Mouse (Mus musculus) G1E (cell line): ENCODE results near the gene OR5BS1P. TPM values are rescaled to one million over a fixed set of nuclear protein-coding genes. Genes with fewer than 3 reads are reported as not detected.

Experiments used
- ATAC-seq: 2 replicates; pipeline ENCODE4 v1.8.0; 2016; ENCODE audit warnings: mild to moderate bottlenecking; ENCODE audit not compliant: insufficient number of reproducible peaks, poor library complexity, low FRiP score, severe bottlenecking; ENCODE audit errors: extremely low read depth
- DNase-seq: peaks from one replicate; pipeline ENCODE4 v3.0.0; 2012; ENCODE audit warnings: low spot score
- H3K27me3 ChIP-seq: 2 replicates; pipeline ENCODE4 v1.6.1; 2012; ENCODE audit warnings: mild to moderate bottlenecking, low read length, inconsistent platforms; ENCODE audit not compliant: insufficient read depth
- H3K36me3 ChIP-seq: replicated peaks from 2 replicates; pipeline ENCODE3; 2012; ENCODE audit warnings: mild to moderate bottlenecking, inconsistent platforms
- H3K4me1 ChIP-seq: 2 replicates; pipeline ENCODE4 v1.6.1; 2012; ENCODE audit warnings: low read depth, low read length, inconsistent platforms, mixed read lengths; ENCODE audit not compliant: insufficient read depth
- H3K4me3 ChIP-seq: 2 replicates; pipeline ENCODE4 v1.5.1; 2012; ENCODE audit warnings: low read depth, mild to moderate bottlenecking, inconsistent platforms, low read length, moderate library complexity, mixed read lengths
- H3K9me3 ChIP-seq: replicated peaks from 2 replicates; pipeline ENCODE4 v1.6.1; 2012; ENCODE audit warnings: inconsistent platforms
- CTCF ChIP-seq: IDR thresholded peaks from 2 replicates; pipeline ENCODE4 v1.5.1; 2012; ENCODE audit warnings: low read depth, low read length, inconsistent platforms, mixed read lengths
- GATA1 ChIP-seq: IDR thresholded peaks from 2 replicates; pipeline ENCODE4 v1.6.1; 2012; ENCODE audit warnings: borderline replicate concordance, low read length, inconsistent platforms, mixed read lengths
- GATA2 ChIP-seq: IDR thresholded peaks from 2 replicates; pipeline ENCODE4 v1.6.1; 2012; ENCODE audit warnings: low read depth, low read length, inconsistent platforms, borderline replicate concordance
- POLR2AphosphoS5 ChIP-seq: IDR thresholded peaks from 2 replicates; pipeline ENCODE4 v1.6.1; 2012; ENCODE audit warnings: low read depth, low read length, inconsistent platforms; ENCODE audit not compliant: insufficient replicate concordance
- TAL1 ChIP-seq: conservative IDR thresholded peaks from 2 replicates; pipeline ENCODE4 v1.6.1; 2012; ENCODE audit warnings: low read depth, low read length, inconsistent platforms, mixed read lengths
- polyA plus RNA-seq: library from polyadenylated mRNA; stranded (reverse); fragments of >175 nt; gene quantifications from 2 replicates; pipeline ENCODE4 v1.2.3, GENCODE M21; 2012
- total RNA-seq, 2 experiments: library from RNA; stranded (forward) in 1 of 2; stranded (reverse) in 1 of 2; fragments of 200-1000 nt in 1 of 2; fragments of >200 nt in 1 of 2; fragmentation: Nextera tagmentation in 1 of 2; gene quantifications; 2 replicates each; pipeline ENCODE4 v1.2.3; 2014 to 2017

The OR5BS1P gene
- total and polyA plus RNA-seq, 3 experiments, result 0.11 TPM; not detected in 2

DNA sequence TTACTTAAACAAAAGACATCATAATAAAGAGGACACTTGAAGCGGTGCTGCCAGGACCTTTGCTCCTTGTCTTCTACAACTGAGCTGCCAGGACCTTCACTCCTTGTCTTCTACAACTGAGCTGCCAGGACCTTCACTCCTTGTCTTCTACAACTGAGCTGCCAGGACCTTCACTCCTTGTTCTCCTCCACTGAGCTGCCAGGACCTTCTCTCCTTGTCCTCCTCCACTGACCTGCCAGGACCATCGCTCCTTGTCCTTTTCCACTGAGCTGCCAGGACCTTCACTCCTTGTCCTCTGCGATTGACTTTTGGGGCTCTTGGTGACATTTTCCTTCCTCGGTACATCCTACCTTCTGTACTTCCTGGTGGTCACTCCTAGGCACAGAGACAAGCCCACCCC, 21.2 kb upstream of the OR5BS1P start:
- H3K4me1 ChIP-seq, result no peaks in the 10 kb centered on the region
- no peaks in the 10 kb centered on the region for H3K36me3 ChIP-seq
- no peak for ATAC-seq
- no peaks in the 10 kb centered on the region for H3K27me3 ChIP-seq
- TF ChIP-seq GATA1, result no peak
- TF ChIP-seq CTCF, result no peak
- no peak for TF ChIP-seq POLR2AphosphoS5
- no peak for TF ChIP-seq GATA2
- TF ChIP-seq TAL1, result no peak
- H3K4me3 ChIP-seq, result no peak overlapping the region
- H3K9me3 ChIP-seq, result no peaks in the 10 kb centered on the region
- no peak for DNase-seq

- TF ChIP-seq POLR2AphosphoS5, result no peak
- TF ChIP-seq TAL1, result no peak
- TF ChIP-seq GATA2, result no peak
- no peak for TF ChIP-seq GATA1
- TF ChIP-seq CTCF, result no peak
- no peak for ATAC-seq
- H3K27me3 ChIP-seq, result peaks cover 9% of the 10 kb centered on the region; the same call in 1 of the 2 replicates
Observed at GRCm38 (mm10) chr15:98452288-98452687, 17.4 kb upstream of the OR5BS1P start, which contains the start of gene Olfr281. Olfr281 (plus strand) TSS chr15:98452588.

GRCm38 (mm10) chr15:98471539-98471938, 1.8 kb downstream of the OR5BS1P start:
- ATAC-seq (no peak), DNase-seq (no peak)
- peaks cover 10% of the 10 kb centered on the region for H3K27me3 ChIP-seq
- H3K9me3 ChIP-seq, result no peaks in the 10 kb centered on the region
- no peak overlapping the region for H3K4me3 ChIP-seq
- H3K36me3 ChIP-seq, result no peaks in the 10 kb centered on the region
- TF ChIP-seq CTCF (no peak), POLR2AphosphoS5 (no peak), TAL1 (no peak), GATA2 (no peak), GATA1 (no peak)
- no peaks in the 10 kb centered on the region for H3K4me1 ChIP-seq

More at GRCm38 (mm10) chr15:98452288-98452687, 17.4 kb upstream of the OR5BS1P start, which contains the start of gene Olfr281:
- no peak for DNase-seq
- H3K36me3 ChIP-seq, result no peaks in the 10 kb centered on the region
- no peak within 1 kb of the TSS for H3K4me3 ChIP-seq
- H3K9me3 ChIP-seq, result no peaks in the 10 kb centered on the region
- no peaks in the 10 kb centered on the region for H3K4me1 ChIP-seq

- Histone ChIP-seq H3K4me3 (no peak overlapping the region), H3K9me3 (no peaks in the 10 kb centered on the region), H3K4me1 (no peaks in the 10 kb centered on the region), H3K36me3 (no peaks in the 10 kb centered on the region), H3K27me3 (peaks cover 11% of the 10 kb centered on the region)
- DNase-seq, result no peak
- no peak for ATAC-seq
- TF ChIP-seq GATA2 (no peak), POLR2AphosphoS5 (no peak), CTCF (no peak), GATA1 (no peak), TAL1 (no peak)
Observed at GRCm38 (mm10) chr15:98474958-98475357, 5.3 kb downstream of the OR5BS1P start.

- Histone ChIP-seq H3K4me3 (no peak overlapping the region), H3K4me1 (no peaks in the 10 kb centered on the region), H3K9me3 (no peaks in the 10 kb centered on the region), H3K36me3 (no peaks in the 10 kb centered on the region), H3K27me3 (peaks cover 11% of the 10 kb centered on the region)
- peak; percentile 18 for DNase-seq
- no peak for ATAC-seq
- peak; percentile 75 for TF ChIP-seq CTCF
- TF ChIP-seq POLR2AphosphoS5, result no peak
- no peak for TF ChIP-seq GATA2
- TF ChIP-seq GATA1, result no peak
- TF ChIP-seq TAL1, result no peak
Observed at GRCm38 (mm10) chr15:98475382-98475781, 5.7 kb downstream of the OR5BS1P start.

DNA sequence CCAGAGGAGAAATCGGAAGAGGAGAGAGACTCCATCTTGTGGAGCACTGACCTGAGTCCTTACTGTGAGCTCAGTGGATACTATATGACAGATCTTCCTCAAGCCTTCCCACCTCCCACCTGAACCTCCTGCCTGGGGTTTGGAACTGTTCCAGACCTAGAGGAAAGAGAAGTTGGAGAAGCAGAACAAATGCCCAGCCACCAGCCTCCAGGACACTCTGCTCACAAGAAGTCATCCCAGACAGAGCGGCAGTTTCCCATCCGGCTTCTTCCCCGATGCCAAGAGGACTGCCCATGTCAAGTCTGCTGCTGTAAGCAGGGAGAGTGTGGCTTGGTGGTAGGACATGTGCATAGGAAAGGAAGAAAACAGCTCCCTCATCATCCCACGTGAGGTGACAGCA, 6.6 kb downstream of the OR5BS1P start:
- TF ChIP-seq GATA1, result no peak
- no peak for TF ChIP-seq POLR2AphosphoS5
- no peak for TF ChIP-seq TAL1
- no peak for TF ChIP-seq GATA2
- no peak for TF ChIP-seq CTCF
- Histone ChIP-seq H3K4me3 (no peak overlapping the region), H3K27me3 (peaks cover 9% of the 10 kb centered on the region), H3K4me1 (no peaks in the 10 kb centered on the region), H3K36me3 (no peaks in the 10 kb centered on the region), H3K9me3 (no peaks in the 10 kb centered on the region)
- ATAC-seq, result no peak
- DNase-seq, result no peak

GRCm38 (mm10) chr15:98479568-98480102, 9.9 kb downstream of the OR5BS1P start:
- Histone ChIP-seq H3K36me3 (no peaks in the 10 kb centered on the region), H3K9me3 (no peaks in the 10 kb centered on the region), H3K4me3 (no peak overlapping the region), H3K27me3 (peaks cover 17% of the 10 kb centered on the region; the same call in 1 of the 2 replicates), H3K4me1 (no peaks in the 10 kb centered on the region; the same call in 1 of the 2 replicates)
- no peak for TF ChIP-seq GATA2
- no peak for TF ChIP-seq GATA1
- no peak for TF ChIP-seq CTCF
- TF ChIP-seq TAL1, result no peak
- no peak for TF ChIP-seq POLR2AphosphoS5
- ATAC-seq (no peak), DNase-seq (no peak)
